Mouse (Mus musculus) liver, postnatal 0 days (tissue): Measurements from ENCODE around the gene Chst1.

Experiments
- CTCF ChIP-seq: sonication (generic); IDR thresholded peaks from 2 replicates; pipeline ENCODE4 v1.5.1; 2016; ENCODE audit warnings: antibody characterized with exemption, low read depth
- EP300 ChIP-seq: IDR thresholded peaks from 2 replicates; pipeline ENCODE4 v1.6.1; 2016; ENCODE audit warnings: antibody characterized with exemption, low read depth, mild to moderate bottlenecking

DNA sequence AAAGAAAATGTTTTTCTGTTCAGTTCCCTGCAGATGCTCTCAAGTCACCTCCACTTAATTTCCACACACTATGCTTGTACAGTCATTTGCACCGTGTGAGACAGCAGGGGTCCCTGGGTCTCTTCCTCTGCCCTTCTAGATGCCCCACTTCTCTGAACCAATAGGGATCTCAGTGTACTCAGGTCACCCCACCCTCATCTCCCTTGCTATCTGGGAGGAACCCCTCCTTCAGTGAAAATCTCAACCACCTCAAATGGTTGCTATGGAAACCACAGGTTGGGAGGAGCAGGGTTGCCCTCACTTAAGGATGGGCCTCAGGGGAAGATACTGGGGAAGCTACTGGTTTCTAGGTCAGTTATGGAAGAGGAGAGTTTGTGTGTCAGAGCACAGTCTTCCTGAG lies 32.5 kb downstream of the Chst1 start:
- TF ChIP-seq CTCF: no peak
- no peak for TF ChIP-seq EP300
